Comparison of ENCODE assay signal across 14 mouse cellular contexts in the genomic region with DNA sequence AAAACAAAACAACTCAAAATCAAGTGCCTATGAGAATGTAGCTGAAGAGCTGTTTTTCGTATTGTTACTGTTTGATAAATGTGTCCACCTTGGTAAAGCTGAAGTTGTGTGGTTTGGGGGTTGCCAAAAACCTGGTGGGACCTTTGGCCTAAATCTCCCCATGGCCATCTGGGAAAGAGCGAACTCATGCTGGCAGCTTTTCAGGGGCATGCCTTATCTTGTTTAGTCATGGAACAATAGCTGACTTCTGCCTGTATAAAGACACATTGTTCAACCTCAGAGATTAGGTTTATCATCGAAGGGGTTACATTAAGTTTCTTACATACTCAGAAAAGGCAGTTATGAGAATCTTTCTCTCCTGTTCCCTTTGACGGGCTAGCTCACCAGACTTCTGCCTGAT. TPM values are rescaled to one million over a fixed set of nuclear protein-coding genes. Genes with fewer than 3 reads are reported as not detected.
DNase-seq lines count a peak whose midpoint lies in the region; ATAC-seq and TF ChIP-seq lines count a peak whose summit lies in the region.
"Had no signal": no experiment of that assay in that cellular context is flagged by ENCODE, and none has a peak within 500 bp of the region (broad histone marks: within the 10 kb centered on the region; RNA-seq: fewer than 3 reads in every experiment).

No protein-coding gene starts in this region.

- WGBS in lung, postnatal 0 days = 56% methylated on average over 4 of the region's 4 CpGs

- H3K9ac ChIP-seq in lung, postnatal 0 days (replicated peaks; ENCODE audit: low read depth) = no peak overlapping the region
- H3K9ac ChIP-seq: heart, embryonic 13.5 days; liver, embryonic 12.5 days; neural tube, embryonic 13.5 days had no signal

- no peak for TF ChIP-seq CTCF in lung, postnatal 0 days (IDR thresholded peaks at IDR 0.05)

- H3K27me3 ChIP-seq in lung, postnatal 0 days (replicated peaks; ENCODE audit: insufficient read depth, low read length) = no peaks in the 10 kb centered on the region
- H3K27me3 ChIP-seq: heart, embryonic 13.5 days; liver, embryonic 12.5 days; neural tube, embryonic 13.5 days had no signal

- H3K4me2 ChIP-seq in lung, postnatal 0 days (replicated peaks; ENCODE audit: low read depth, low read length) = no peak overlapping the region
- H3K4me2 ChIP-seq: heart, embryonic 13.5 days; liver, embryonic 12.5 days; neural tube, embryonic 13.5 days had no signal

- H3K27ac ChIP-seq in lung, postnatal 0 days (ENCODE audit: low read length) = no peak overlapping the region
- H3K27ac ChIP-seq: heart, embryonic 13.5 days; liver, embryonic 12.5 days; midbrain, embryonic 10.5 days; neural tube, embryonic 13.5 days had no signal

- H3K4me1 ChIP-seq in lung, postnatal 0 days (ENCODE audit: insufficient read depth, low read depth, low read length) = no peaks in the 10 kb centered on the region
- H3K4me1 ChIP-seq: liver, embryonic 12.5 days; neural tube, embryonic 13.5 days had no signal

- no peak for ATAC-seq in lung, postnatal 0 days
- ATAC-seq: forebrain, embryonic 16.5 days; liver, embryonic 12.5 days had no signal

- no peaks in the 10 kb centered on the region for H3K9me3 ChIP-seq in lung, postnatal 0 days (ENCODE audit: low read length)
- H3K9me3 ChIP-seq: heart, embryonic 13.5 days; liver, embryonic 12.5 days; midbrain, embryonic 10.5 days; neural tube, embryonic 13.5 days had no signal

- H3K36me3 ChIP-seq in lung, postnatal 0 days (ENCODE audit: insufficient read depth, low read length) = peaks cover 10% of the 10 kb centered on the region
- H3K36me3 ChIP-seq: liver, embryonic 12.5 days; midbrain, embryonic 10.5 days had no signal

- DNase-seq in lung, postnatal 0 days (ENCODE audit: low spot score) = no peak
- DNase-seq in lung, postnatal 4 days = no peak
- peak; percentile 81 for DNase-seq in cerebellum, adult 11 months
- DNase-seq in fibroblast of lung, adult 2 months (ENCODE audit: low read depth) = peak; percentile 11
- DNase-seq in testis, postnatal 14 days (ENCODE audit: low spot score) = peak; percentile 83
- no peak for DNase-seq in thymus, postnatal 25 days
- no peak for DNase-seq in kidney, postnatal 10 days
- DNase-seq: kidney, adult 2 months; layer of hippocampus, postnatal 36 days had no signal

- H3K4me3 ChIP-seq in lung, postnatal 0 days (ENCODE audit: low read depth, low read length) = no peak overlapping the region
- H3K4me3 ChIP-seq: heart, embryonic 13.5 days; liver, embryonic 12.5 days; midbrain, embryonic 10.5 days; neural tube, embryonic 13.5 days had no signal

- TF ChIP-seq EP300 in lung, postnatal 0 days (IDR thresholded peaks at IDR 0.05) = 0 out of 2 replicates have a peak, but pooled peaks have one; percentile 17

RNA-seq across cellular contexts. Expression of gene Smarca2, which starts 38.2 kb away (rescaled TPM):
- 46.3 and 69.8 TPM in 2 replicates for polyA plus RNA-seq in lung, postnatal 0 days (2015; fragmentation: Nextera tagmentation; extraction: Ambion mirVana)

Comparison
In these comparisons a context has a peak if more than half of its experiments do, and no peak if none do; other contexts are left out.
1. DNase-seq: peak in cerebellum, adult 11 months (single experiment), fibroblast of lung, adult 2 months (single experiment) and testis, postnatal 14 days (single experiment); none in lung, postnatal 0 days (single experiment), lung, postnatal 4 days (0 of 2), thymus, postnatal 25 days (single experiment) and kidney, postnatal 10 days (single experiment).